Mouse (Mus musculus) left cerebral cortex, adult 11 months (tissue): ENCODE data around the gene Cog2.

Experiments
- DNase-seq: peaks from one replicate; pipeline ENCODE4 v3.0.0; 2022; ENCODE audit warnings: low spot score

Cog2 gene

DNA sequence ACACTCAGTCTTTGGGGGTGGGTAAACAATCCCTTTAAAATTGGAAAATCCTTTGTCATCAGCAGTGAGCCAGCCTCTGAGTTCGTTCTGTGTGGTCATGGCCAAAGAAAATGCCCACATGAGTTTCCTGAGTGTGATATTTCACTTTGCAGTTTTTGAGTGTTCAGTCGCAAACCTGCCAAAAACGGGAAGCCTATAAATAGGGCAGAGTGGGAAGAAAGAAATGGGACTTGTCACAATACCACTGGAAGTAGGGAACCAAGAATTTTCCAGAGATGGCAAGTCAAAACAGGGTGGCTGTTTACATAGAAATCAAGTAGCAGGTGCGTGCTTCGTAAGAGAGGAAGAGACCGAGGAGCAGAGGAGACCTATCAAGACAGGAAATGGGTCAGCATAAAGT lies 4.0 kb upstream of the Cog2 start:
- peak; percentile 58 for DNase-seq

DNA sequence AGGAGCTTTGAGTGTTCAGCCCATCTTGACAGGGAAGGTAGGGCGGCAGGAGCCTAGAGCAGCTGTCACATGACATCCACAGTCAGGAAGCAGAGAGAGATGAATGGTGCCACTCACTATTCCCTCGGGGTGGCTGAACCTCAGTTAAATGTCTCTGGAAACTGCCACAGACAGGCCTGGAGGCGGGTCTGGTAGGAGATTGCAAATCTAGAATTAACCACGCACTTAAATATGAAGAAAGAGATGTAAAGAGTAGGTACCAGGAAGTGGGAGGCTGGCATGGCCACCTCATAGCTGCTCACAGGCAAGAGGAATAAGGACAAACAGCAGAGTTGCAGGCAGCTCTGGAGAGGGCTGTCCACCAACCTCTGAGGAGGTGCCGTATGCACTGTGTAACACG lies 3.4 kb upstream of the Cog2 start:
- DNase-seq = no peak

DNA sequence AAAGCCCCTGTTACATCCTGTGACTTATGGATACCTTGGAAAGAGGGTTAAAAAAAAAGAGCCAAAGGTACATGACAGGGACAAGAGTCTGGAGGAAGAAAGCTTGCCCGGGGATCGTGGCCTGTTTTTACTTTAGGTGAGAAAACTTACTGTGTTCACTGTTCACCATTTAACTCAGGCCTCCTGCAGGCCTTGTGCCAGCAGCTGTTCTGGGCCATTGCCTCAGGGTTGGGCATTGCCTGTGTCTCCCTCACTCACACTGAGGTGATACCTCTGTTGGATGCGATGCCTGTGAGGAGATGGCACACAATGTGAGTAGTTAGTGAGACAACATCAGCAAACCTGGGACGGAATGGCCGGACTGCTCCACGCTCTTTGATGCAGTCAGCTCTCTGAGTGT lies 1.4 kb downstream of the Cog2 start:
- no peak for DNase-seq

DNA sequence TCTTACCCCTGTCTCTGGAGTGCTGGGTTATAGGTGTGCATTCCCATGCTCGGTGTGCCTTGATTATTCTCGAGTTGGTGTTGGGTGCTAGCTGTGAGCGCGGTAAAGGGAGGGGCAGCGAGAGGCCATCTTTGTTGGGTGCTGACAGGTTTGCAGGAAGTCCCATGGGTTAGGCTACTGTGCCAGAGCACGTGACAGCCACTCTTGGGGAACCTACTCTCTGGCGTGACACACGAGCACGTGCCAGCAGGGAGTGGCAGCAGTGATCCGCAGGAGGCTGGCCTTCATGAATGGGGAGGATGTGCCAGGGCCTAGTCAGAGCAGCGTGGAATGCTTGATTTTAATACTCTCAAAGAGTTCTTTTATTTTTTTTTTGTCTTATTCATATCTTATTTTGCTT lies 5.7 kb downstream of the Cog2 start:
- DNase-seq = no peak

DNA sequence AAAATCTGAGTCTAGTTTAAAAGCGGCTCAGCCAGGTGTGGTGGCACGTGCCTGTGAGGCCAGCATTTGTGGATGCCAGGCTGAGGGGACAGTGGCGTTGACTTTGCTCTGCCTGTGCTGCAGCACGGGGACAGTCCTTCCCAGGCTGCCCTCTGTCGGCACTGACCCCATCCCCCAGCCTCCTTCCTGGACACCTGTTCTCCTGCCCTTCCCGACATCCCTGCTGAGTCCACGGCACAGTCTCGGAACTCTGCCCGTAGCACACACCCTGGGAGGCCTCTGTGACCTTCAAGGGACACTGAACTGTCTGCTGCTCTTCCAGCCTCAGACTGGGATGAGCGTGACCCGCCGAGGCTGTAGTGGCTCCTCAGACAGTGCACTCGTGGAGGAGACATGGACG lies 9.5 kb downstream of the Cog2 start:
- DNase-seq = no peak

DNA sequence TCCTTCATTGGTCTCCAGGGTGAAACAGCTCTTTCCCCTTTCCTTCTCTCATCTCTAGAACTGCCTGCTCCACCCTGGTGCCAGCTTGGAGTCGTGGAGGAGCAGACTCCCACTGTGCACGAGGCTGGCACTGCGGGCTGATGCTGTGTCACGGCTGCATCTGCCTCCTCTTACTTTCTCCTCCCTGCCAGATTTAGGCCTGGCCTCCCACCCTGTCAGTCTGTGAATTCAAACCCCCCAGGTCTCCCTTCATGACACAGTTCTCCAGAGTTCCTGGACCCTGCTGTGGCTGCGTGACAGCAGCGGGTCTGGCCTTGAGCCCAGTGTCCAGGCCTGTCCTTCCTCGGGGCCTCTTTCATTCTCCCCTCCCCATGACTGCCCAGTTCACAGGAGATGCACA lies 10.0 kb downstream of the Cog2 start:
- no peak for DNase-seq

DNA sequence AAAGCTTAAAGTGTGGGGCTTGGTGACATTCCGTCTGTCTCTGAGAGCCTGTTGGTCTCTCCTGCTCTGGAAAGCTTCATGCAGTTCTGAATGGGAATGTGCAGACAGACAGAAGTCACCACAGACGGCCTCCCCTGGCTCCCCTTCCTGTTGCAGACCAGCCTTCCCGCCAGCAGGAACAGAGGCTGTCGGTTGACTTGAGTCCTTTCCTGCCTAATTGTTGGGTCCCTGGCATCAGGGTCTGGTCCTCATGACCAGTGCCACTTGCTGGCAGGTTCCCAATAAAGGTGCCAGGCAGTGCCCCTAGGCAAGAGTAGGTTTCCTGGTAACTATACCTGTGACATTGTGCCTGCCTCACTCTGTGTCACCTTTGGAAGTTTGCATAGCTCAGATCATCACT lies 10.4 kb downstream of the Cog2 start:
- DNase-seq = no peak

DNA sequence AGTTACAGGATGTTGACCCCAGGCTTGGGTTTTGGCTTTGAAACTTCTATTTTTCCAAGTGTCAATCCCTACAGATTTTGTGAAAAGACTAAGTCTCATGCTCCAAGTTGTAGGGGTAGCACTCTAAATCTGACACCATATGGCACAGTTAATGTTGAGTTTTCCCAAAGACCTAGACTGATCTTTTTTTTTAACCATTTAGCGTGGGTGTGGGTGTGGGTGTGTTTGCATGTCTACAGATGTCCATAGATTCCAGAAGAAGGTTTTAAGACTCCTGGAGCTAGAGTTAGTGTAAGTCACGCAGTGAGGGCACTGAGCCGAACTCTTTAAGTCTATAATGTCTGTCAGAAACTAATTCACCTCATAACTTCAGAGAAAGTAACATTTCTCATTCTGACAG lies 12.1 kb downstream of the Cog2 start:
- peak; percentile 44 for DNase-seq

DNA sequence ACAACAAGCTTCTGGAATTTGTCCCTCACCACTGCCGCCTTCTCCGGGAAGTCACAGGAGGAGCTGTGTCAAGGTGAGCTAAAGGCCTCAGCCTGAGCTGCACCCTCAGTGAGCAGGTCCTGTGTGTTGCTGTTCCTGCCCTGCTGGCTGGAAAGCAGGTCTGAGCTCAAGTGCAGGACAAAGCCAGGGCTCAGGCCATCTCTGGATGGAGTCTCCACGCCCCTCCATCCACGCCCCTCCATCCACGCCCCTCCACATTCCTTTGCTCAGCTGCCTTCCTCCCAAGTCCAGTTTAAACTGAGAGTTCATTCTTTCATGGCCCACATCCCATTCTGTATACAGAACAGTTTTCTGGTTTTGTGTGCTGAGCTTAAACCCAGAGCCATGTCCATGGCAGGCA lies 14.9 kb downstream of the Cog2 start:
- no peak for DNase-seq

DNA sequence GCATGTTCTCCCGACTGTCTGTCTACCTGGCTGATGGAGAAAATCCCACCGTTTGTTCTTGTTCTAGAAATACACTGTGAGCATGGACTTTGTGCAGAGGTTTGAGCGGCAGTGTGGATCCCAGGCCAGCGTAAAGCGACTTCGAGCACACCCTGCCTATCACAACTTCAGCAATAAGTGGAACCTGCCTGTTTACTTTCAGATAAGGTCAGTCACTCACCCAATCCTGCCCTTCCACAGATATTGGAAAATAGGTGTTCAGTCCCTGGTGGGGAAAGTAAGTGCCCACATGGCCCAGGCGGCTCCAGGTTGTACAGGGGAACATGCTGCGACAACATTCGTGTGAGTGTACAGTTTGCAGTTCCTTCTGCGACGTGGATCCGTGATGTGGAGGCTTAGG lies 20.3 kb downstream of the Cog2 start:
- no peak for DNase-seq

DNA sequence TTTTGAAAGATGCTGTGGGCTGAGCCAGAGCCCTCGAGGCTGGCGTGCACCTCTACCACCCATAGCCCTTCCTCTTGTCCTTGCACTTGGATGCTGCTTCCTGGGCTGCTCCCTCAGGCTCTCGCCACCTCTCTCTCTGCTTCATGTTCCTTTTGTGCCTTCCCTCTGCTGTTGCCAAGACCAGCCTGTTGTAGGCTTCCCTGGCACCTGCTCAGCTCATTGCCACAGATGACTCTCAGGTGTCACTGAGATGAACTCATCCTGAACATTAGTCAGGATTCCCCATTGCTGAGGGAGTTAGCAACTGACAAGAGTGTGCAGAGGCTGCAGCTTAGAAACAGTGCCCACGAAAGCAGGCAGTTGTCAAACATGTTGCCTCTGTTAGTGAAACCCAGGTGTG lies 21.4 kb downstream of the Cog2 start:
- no peak for DNase-seq

DNA sequence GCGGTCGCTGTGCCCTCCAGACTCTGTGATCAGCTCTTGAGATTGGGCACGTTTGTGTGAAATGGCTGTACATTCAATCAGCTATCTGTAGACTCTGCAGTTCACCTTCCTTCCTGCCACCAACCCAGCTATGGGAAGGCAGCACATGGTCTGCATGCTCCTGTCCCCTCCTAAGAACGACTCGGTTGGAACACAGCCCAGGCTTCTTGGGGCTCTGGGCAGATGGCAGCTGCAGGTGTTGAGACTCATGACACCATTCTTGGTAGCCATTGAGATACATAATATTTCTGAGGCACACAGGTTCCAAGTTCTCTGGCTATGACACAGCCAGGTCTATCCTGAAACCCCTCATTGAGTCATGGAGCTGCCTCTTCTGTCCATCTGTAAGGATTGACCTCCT lies 22.7 kb downstream of the Cog2 start:
- DNase-seq = no peak

DNA sequence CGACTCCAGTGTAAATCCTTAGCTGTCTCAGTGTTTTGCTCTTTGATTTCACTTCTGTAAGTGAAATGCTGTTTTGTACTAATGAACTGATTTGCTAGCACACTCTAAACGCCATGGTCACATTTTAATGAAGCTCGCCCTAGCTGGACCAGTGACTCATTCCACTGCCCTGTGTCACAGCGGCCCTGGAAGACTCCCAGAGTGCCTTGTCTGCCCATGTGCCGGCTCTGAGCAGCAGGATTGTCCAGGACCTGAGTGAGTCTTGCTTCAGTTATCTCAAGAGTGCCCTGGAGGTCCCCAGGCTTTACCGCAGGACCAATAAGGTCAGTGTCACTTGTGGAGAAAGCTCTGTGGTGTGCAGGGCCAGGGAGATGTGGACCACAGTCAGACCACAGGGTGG lies 25.8 kb downstream of the Cog2 start:
- no peak for DNase-seq

DNA sequence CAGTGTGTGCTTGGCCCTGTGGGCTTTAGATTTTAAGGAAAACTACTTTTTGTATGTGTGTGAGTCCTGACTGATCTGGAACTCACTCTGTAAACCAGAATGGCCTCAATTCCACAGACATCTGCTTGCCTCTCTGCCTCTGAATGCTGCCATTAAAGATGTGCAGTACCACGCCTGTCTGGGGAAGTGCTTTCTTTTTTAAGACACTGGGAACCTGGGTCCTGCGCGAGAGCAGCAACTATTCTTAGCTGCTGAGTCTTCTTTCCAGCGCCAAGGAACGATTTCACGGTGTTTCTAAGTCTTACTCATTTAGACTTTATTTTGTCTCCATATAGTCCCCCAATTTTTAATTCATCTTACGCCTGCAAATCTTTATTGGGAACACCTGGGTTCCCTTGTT lies 26.2 kb downstream of the Cog2 start:
- no peak for DNase-seq

DNA sequence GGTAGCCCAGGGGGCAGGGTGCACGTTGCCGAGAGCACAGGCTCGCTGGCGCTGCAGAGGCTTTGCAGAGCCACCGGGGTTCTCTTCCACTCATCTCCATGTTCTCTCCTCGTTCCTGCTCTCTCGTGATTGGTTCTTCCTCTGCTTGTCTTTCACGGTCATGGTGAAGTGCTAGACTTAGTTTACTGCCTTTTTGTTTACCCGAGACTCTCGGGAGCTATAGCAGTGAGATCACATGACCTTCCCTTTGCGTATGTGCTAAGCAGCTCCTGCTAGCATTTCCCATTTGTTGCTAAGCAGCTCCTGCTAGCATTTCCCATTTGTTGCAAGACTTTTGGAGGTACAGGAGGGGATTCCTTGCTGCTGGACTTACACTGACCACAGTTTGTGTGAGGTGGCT lies 26.7 kb downstream of the Cog2 start:
- no peak for DNase-seq

DNA sequence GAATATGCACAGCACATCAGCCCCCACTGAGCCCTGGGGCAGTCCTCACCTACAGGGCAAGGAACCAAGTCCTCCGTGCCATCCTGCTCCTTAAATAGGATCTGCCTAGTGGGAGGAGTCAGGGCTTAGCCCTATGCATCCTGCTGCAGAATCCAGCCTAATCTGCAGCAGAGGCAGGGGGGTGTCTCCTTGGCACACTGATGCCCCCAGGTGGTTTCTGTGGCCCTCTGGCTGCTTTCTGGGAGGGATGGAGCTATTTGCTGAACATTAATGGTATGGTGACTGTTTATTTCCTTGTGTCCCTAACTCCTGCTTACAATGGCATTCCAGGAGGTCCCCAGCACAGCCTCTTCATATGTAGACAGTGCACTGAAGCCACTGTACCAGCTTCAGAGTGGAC lies 27.6 kb downstream of the Cog2 start:
- no peak for DNase-seq

DNA sequence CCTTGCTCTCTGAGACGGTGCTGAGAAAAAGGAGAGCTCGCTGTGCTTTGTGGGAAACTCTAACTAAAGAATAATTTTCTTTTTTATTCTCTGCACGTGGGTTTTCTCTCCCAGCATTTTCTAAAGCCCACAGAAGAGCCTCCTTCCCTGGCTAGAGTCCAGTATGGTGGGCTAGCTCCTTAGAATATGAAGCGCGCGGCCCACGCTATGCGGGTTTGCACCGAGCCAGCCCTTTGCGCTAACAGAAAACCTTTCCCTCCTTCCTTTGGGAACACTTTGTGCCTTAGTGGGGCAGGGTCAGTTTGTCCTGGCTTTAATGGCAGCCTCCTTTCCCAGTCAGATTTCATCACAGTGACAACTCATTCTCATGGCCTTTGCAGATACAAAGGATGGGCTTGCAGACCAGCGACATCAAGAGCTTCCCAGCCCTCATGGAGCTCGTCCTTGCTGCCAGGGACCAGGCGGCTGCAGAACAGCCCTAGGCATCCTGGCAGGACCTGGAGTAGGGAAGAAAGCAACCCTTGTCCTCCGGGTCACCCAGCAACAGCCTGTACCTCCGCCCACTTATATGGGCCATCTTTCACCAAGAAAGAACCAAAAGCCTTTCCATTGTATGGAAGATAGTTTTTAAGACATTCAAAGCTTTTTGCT lies 30.6 kb downstream of the Cog2 start:
- no peak for DNase-seq

DNA sequence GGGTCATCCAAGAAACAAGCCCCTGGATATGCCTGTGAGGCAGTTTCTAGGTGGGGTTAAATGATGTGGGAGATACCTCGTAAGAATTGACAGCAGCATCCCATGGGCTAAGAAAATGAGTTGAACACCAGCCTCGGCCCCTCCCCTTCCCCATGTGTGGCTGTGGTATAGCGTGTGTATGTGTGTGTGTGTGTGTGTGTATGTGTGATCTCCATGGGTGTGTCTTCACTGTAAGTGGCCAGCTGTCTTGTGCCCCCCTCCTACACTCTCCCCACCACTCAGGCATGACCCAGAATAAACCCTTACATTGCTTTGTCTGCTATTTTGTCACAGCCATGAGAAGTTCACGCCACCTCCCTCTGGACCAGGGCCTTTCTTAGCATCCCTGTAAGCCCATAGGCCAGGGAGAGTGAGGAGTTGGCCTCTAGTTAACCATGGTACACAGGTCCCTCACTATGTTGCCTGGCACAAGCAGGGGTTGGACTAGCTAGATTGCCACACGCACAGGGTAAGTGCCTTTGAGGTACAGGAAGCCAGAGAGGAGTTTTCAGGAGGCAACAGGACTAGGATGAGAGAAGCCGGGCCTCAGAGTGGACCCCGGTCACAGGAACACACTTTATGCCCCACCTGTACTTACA lies 34.7 kb downstream of the Cog2 start:
- DNase-seq = no peak

DNA sequence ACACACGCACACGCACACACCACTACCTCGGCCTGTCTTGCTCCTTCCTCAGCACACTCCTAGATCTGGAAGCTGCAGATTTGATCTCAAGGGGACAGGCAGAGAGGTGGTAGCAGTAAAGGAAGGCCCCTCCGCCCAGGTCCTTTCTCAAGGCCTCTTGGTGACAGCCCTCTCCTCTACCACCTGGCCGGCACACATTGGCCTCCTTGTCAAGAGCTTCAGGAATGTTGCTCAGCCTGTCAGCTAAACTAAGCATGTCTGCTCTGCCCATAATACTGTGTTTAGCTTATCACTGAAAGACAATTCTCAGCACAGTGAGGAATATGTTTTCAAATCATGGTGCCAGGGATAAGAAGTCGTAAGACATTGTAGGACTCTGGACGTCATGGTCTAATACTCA lies 35.6 kb downstream of the Cog2 start:
- no peak for DNase-seq

DNA sequence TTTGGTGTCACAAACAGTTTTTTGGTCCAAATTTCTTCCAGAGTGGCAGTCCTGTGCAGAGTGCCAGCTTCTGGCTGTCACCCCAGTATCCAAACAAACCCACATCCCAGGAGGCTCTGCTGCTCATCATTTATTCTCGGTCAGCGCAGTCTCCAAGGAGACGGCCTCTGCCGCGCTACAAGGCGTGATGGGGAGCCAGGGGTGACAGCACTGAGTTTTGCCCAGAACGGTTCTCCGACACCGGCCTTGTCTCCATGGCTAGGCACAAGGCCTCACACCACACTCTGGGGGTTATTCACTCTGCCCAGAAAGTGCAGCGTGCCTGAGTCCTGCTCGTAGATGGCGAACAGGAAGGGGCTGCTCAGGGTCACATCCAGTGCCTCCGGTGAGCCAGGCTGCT lies 36.1 kb downstream of the Cog2 start:
- no peak for DNase-seq

DNA sequence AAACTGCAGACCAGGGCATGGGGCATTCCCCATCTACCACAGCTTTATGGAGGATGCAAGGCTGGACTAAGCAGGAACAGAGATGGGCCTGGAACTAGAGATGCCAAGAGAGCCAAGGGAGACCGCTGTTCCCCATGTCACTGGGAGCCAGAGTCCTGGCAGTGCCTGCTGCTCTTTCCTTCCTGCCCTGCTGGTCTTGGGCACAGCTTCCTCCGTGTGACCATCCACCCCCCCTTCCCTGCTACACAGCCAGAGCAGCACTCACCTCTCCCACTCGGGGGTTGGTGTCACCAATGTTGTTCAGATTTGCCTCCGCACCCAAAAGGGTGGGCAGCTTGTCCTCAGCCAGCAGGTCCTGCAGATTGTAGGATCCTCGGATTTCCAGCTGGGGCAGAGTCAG lies 36.9 kb downstream of the Cog2 start:
- DNase-seq = no peak

DNA sequence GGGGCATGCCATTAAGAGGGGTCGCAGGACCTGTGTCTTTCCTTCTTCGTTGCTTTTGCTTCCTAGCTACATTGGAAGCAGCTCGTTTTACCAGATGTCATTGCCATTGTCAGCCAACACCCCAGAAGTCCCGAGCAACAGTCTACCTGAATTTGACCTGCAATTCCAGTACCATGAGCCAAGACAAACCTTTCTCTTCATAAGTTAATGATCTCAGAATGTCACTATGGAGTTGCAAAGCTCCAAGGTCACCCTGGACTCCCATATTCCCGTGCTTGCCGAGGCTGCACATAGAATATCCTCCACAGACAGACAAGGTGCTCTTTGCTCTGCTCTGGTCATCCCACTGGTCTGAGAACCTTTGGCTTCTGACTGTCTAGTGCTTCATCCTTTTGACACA lies 46.6 kb downstream of the Cog2 start:
- DNase-seq = no peak

DNA sequence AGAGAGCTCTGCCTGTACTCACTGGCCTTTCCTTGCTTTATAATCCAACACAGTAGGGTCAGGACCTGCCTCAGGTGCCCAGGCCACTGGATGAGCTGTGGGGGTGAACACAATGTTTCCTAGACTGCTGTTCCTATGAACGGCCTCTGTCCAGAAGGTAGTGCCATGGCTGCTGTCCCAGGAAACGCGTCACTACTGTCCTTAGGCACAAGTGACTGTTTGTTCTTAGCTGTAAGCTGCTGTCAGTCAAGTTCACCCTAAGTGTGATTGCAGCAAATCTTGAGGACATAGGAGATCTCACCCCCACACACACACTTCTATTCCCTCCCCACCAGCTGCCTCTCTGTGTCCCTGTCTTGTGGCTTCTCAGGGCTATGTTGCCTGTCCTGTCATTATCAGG lies 47.0 kb downstream of the Cog2 start:
- DNase-seq = no peak

DNA sequence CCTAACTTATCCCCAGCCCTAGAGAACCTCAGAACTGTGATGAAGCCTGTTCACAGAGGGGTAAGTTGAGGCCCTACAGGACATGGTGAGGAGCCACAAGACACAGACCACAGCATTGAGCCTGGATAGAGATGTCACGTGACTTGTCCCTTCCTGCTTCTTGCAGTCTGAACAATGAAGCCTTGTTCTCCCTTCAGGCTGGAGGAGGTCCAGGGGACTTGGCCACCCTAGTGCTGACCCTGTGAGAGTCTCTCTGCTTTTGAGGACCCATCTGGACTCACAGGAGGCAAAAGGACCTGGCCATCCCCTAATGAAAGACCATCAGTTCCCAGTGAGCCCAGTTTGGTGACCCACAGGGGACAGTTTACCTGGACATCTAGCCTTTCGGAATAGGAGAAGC lies 48.5 kb downstream of the Cog2 start:
- peak; percentile 48 for DNase-seq

DNA sequence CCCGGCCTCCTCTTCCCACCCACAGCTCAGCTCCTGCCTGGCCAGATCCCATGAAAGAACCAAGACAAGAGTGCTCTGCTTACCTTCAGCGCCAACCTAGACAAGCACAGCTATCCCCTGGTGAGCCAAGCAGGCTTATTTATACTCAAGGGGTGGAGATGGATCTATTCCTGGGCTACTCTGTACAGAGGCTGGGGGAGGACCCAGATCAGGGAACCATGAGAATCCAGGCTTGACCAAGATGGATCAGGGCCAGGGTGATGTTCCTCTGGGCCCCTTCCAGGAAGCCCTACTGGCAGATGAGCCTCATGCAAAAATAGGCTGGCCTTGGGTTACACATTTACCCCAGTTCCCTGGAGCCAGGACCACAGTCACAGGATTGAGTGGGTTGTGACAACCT lies 49.0 kb downstream of the Cog2 start, which contains the start of gene Agt:
Gene Agt (minus strand): TSS at position 114 of the 400 bp plus-strand sequence.
- DNase-seq = no peak
